Mouse (Mus musculus) NIH3T3 (cell line): ENCODE measurements at regions not wholly inside any gene's neighbourhood (a gene's known extent, or its start where the extent isn't known, plus 50 kb on each side); places are given as distances from the start of the nearest gene placed in this dataset.

Experiments
- DNase-seq: peaks from one replicate; pipeline ENCODE4 v3.0.0-alpha.2; 2012; ENCODE audit warnings: low read depth

- no peak for DNase-seq
Observed at GRCm38 (mm10) chr13:80611937-80612336, 271.2 kb upstream of the Arrdc3 start.

GRCm38 (mm10) chr13:80613167-80613883 is 269.9 kb upstream of the Arrdc3 start:
- DNase-seq = no peak

- peak; percentile 31 for DNase-seq
Observed at GRCm38 (mm10) chr13:80613884-80614247, 269.3 kb upstream of the Arrdc3 start.

GRCm38 (mm10) chr13:80614971-80615370 is 268.2 kb upstream of the Arrdc3 start:
- no peak for DNase-seq

GRCm38 (mm10) chr13:80623005-80623404 is 260.2 kb upstream of the Arrdc3 start:
- no peak for DNase-seq

GRCm38 (mm10) chr13:80641334-80641733 is 241.8 kb upstream of the Arrdc3 start:
- DNase-seq = no peak

- DNase-seq = no peak
Observed at GRCm38 (mm10) chr13:80647578-80647977, 235.6 kb upstream of the Arrdc3 start.

GRCm38 (mm10) chr13:80652967-80653539 is 230.1 kb upstream of the Arrdc3 start:
- no peak for DNase-seq

- DNase-seq = no peak
Observed at GRCm38 (mm10) chr13:80666186-80666713, 216.9 kb upstream of the Arrdc3 start.

- DNase-seq = no peak
Observed at GRCm38 (mm10) chr13:80689871-80690270, 193.3 kb upstream of the Arrdc3 start.

GRCm38 (mm10) chr13:80690654-80691386 is 192.4 kb upstream of the Arrdc3 start:
- no peak for DNase-seq

- DNase-seq = no peak
Observed at GRCm38 (mm10) chr13:80695549-80696150, 187.5 kb upstream of the Arrdc3 start.

GRCm38 (mm10) chr13:80709531-80710306 is 173.5 kb upstream of the Arrdc3 start:
- DNase-seq = no peak

- no peak for DNase-seq
Observed at GRCm38 (mm10) chr13:80719313-80719712, 163.9 kb upstream of the Arrdc3 start.

GRCm38 (mm10) chr13:80723215-80724006 is 159.8 kb upstream of the Arrdc3 start:
- DNase-seq = no peak

GRCm38 (mm10) chr13:80729202-80729601 is 154.0 kb upstream of the Arrdc3 start:
- no peak for DNase-seq

GRCm38 (mm10) chr13:80745991-80746390 is 137.2 kb upstream of the Arrdc3 start:
- no peak for DNase-seq

- DNase-seq = peak; percentile 62
Observed at GRCm38 (mm10) chr13:80747022-80747421, 136.2 kb upstream of the Arrdc3 start.
